Mouse (Mus musculus): ENCODE measurements around the gene Phactr3. TPM values are rescaled to one million over a fixed set of nuclear protein-coding genes. Genes with fewer than 3 reads are reported as not detected.

Gene Phactr3
- polyA plus RNA-seq, 1 experiment from 2014 or later, result 6.6 TPM

DNA sequence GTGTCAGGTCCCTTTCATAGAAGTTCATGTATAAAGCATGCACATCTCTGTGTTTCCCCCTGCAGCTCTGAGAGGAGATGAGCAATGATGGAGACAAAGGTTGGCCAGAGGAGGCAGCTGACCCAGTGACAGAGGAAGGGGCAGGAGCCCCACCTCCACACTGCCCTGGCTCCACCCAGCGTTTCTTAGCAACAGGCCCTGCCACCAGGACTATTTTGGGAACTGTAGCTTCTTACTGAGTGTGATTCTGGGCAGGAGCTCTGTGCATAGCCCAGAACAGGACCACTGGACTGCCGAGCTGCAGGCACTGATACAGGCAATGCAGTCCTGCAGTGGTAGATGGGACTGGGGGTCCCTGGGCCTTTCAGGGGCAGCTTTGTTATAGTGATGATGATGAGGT is 146.7 kb downstream of the Phactr3 start:
- ATAC-seq (replicated peaks; ENCODE audit: extremely low read depth, insufficient read depth, low FRiP score), result no peak; the same call in 1 of the 2 replicates
- H3K4me2 ChIP-seq (ENCODE audit: low read depth, low read length), result no peak overlapping the region

DNA sequence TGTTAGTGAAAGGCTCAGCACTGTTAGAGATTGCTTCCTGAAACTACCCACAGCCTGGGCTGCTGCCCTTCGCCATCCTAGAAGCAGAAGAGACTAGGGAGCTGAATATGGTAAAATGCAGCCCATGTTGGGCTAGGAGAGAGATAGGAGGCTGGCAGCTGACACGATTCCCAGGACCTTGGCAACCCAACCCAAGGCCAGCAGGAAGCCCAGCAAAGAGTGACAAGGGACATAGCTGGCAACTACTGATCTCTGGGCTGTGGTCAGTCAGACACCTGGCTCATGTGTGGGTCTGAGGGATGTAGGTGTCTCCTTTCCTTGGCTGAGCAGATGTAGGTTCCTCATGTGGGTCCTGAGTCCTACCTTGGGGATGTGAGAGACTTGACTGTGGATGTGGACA is 152.0 kb downstream of the Phactr3 start:
- Histone ChIP-seq H3K4me1 (ENCODE audit: control insufficient read depth, insufficient read depth, low read length) (peaks cover 4% of the 10 kb centered on the region), H3K4me2 (ENCODE audit: low read depth, low read length) (no peak overlapping the region), H3K36me3 (ENCODE audit: control insufficient read depth, insufficient read depth) (no peaks in the 10 kb centered on the region), H3K27me3 (ENCODE audit: control insufficient read depth, insufficient read depth, low read length) (no peaks in the 10 kb centered on the region), H3K4me3 (ENCODE audit: low read length) (no peak overlapping the region), H3K27ac (ENCODE audit: low read length) (no peak overlapping the region), H3K9me3 (replicated peaks; ENCODE audit: control insufficient read depth, low read length) (no peaks in the 10 kb centered on the region), H3K9ac (ENCODE audit: low read length) (no peak overlapping the region)
- 64% methylated on average over 2 of the region's 2 CpGs for WGBS
- no peak for ATAC-seq (replicated peaks; ENCODE audit: extremely low read depth, insufficient read depth, low FRiP score)

More for the DNA sequence above, 146.7 kb downstream of the Phactr3 start:
- no peak overlapping the region for H3K9ac ChIP-seq (ENCODE audit: low read length)
- H3K36me3 ChIP-seq (ENCODE audit: control insufficient read depth, insufficient read depth), result no peaks in the 10 kb centered on the region
- peaks cover 8% of the 10 kb centered on the region for H3K4me1 ChIP-seq (ENCODE audit: control insufficient read depth, insufficient read depth, low read length)
- no peaks in the 10 kb centered on the region for H3K9me3 ChIP-seq (replicated peaks; ENCODE audit: control insufficient read depth, low read length)
- no peak overlapping the region for H3K27ac ChIP-seq (ENCODE audit: low read length)
- WGBS, result 4% methylated on average over 2 of the region's 2 CpGs
- H3K27me3 ChIP-seq (ENCODE audit: control insufficient read depth, insufficient read depth, low read length), result no peaks in the 10 kb centered on the region
- no peak overlapping the region for H3K4me3 ChIP-seq (ENCODE audit: low read length)

DNA sequence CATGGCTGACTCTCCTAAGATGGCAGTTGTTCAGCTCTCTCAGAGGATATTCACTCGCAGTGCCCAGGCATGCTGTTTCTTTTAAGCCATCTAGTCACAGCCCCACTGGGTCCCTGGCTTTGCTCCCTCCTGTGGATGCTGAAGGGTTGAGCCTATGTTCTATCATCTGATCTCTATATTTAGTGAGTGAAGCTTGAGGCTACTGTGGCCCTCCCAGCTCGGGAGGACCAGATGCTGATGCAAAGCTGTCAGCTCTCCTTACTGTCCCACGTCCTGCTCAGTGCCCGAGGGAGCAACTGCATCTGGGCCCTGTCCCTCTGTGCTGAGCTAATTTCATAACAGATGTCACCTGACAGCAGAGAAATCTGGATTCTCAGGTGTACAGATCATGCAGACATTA is 153.6 kb downstream of the Phactr3 start:
- no peak overlapping the region for H3K9ac ChIP-seq (ENCODE audit: low read length)
- no peaks in the 10 kb centered on the region for H3K27me3 ChIP-seq (ENCODE audit: control insufficient read depth, insufficient read depth, low read length)
- no peaks in the 10 kb centered on the region for H3K36me3 ChIP-seq (ENCODE audit: control insufficient read depth, insufficient read depth)
- H3K4me1 ChIP-seq (ENCODE audit: control insufficient read depth, insufficient read depth, low read length), result no peaks in the 10 kb centered on the region
- H3K4me2 ChIP-seq (ENCODE audit: low read depth, low read length), result no peak overlapping the region
- ATAC-seq (replicated peaks; ENCODE audit: extremely low read depth, insufficient read depth, low FRiP score), result no peak
- 58% methylated on average over 4 of the region's 4 CpGs for whole genome bisulfite sequencing
- no peaks in the 10 kb centered on the region for H3K9me3 ChIP-seq (replicated peaks; ENCODE audit: control insufficient read depth, low read length)
- H3K4me3 ChIP-seq (ENCODE audit: low read length), result no peak overlapping the region
- no peak overlapping the region for H3K27ac ChIP-seq (ENCODE audit: low read length)

DNA sequence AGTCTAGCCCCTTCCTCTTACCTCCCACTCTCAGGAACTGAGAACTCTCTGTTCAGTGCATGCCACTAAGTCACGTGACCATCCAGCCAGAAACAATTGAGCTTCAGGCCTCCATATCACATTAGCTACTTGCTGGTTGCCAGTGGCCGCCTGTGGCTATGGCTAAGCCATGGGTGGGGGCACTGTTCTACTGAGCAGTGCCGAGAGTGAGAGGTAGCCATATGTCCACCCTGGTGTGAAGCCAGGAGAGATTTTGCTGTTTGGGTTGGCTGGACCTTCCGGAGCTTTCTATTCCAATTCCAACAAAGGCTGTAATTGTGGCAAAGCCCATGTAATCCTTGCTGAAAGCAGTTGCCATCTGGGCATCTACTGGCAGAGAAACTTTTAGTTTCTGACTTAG is 155.4 kb downstream of the Phactr3 start:
- 63% methylated on average over 4 of the region's 4 CpGs for WGBS
- Histone ChIP-seq H3K4me2 (ENCODE audit: low read depth, low read length) (no peak overlapping the region), H3K9me3 (replicated peaks; ENCODE audit: control insufficient read depth, low read length) (no peaks in the 10 kb centered on the region), H3K27me3 (ENCODE audit: control insufficient read depth, insufficient read depth, low read length) (no peaks in the 10 kb centered on the region), H3K27ac (ENCODE audit: low read length) (no peak overlapping the region), H3K4me1 (ENCODE audit: control insufficient read depth, insufficient read depth, low read length) (no peaks in the 10 kb centered on the region), H3K36me3 (ENCODE audit: control insufficient read depth, insufficient read depth) (no peaks in the 10 kb centered on the region), H3K4me3 (ENCODE audit: low read length) (no peak overlapping the region), H3K9ac (ENCODE audit: low read length) (no peak overlapping the region)
- ATAC-seq (replicated peaks; ENCODE audit: extremely low read depth, insufficient read depth, low FRiP score), result no peak

DNA sequence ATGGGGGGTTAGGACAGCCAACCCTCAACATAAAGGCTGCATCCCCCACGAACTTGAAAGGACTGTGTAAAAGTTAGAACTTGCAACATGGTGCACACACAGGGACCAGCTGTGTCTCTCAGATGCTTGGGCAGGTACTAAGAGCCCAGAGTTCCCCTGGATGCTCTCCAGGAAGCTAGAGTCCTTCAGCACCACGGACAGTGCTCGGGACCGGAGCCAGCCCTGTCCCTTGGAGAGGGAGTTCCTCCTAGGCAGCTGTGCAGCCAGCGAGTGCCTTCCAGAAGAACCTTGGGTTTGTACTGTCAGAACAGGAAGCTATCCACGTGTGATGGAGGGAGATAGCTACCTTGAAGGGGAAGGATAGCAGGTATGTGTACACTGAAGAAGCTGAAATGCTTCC is 158.4 kb downstream of the Phactr3 start:
- ATAC-seq (replicated peaks; ENCODE audit: extremely low read depth, insufficient read depth, low FRiP score), result peak; percentile 59; the same call in 1 of the 2 replicates

GRCm38 (mm10) chr2:178281183-178281582 is 162.4 kb downstream of the Phactr3 start:
- Histone ChIP-seq H3K4me1 (ENCODE audit: control insufficient read depth, insufficient read depth, low read length) (no peaks in the 10 kb centered on the region), H3K9me3 (replicated peaks; ENCODE audit: control insufficient read depth, low read length) (no peaks in the 10 kb centered on the region), H3K9ac (ENCODE audit: low read length) (no peak overlapping the region), H3K36me3 (ENCODE audit: control insufficient read depth, insufficient read depth) (no peaks in the 10 kb centered on the region), H3K4me3 (ENCODE audit: low read length) (no peak overlapping the region), H3K27me3 (ENCODE audit: control insufficient read depth, insufficient read depth, low read length) (no peaks in the 10 kb centered on the region), H3K4me2 (ENCODE audit: low read depth, low read length) (no peak overlapping the region), H3K27ac (ENCODE audit: low read length) (no peak overlapping the region)
- no peak for ATAC-seq (replicated peaks; ENCODE audit: extremely low read depth, insufficient read depth, low FRiP score)
- 41% methylated on average over 3 of the region's 3 CpGs for WGBS

More for the DNA sequence above, 158.4 kb downstream of the Phactr3 start:
- Histone ChIP-seq H3K9me3 (replicated peaks; ENCODE audit: control insufficient read depth, low read length) (no peaks in the 10 kb centered on the region), H3K4me3 (ENCODE audit: low read length) (no peak overlapping the region), H3K36me3 (ENCODE audit: control insufficient read depth, insufficient read depth) (no peaks in the 10 kb centered on the region), H3K4me1 (ENCODE audit: control insufficient read depth, insufficient read depth, low read length) (no peaks in the 10 kb centered on the region), H3K27ac (ENCODE audit: low read length) (no peak overlapping the region), H3K9ac (ENCODE audit: low read length) (no peak overlapping the region), H3K4me2 (ENCODE audit: low read depth, low read length) (no peak overlapping the region), H3K27me3 (ENCODE audit: control insufficient read depth, insufficient read depth, low read length) (no peaks in the 10 kb centered on the region)
- WGBS, result 4% methylated on average over 6 of the region's 6 CpGs

- Histone ChIP-seq H3K36me3 (ENCODE audit: control insufficient read depth, insufficient read depth) (no peaks in the 10 kb centered on the region), H3K9me3 (replicated peaks; ENCODE audit: control insufficient read depth, low read length) (no peaks in the 10 kb centered on the region), H3K4me2 (ENCODE audit: low read depth, low read length) (no peak overlapping the region), H3K27ac (ENCODE audit: low read length) (no peak overlapping the region), H3K4me3 (ENCODE audit: low read length) (no peak overlapping the region), H3K27me3 (ENCODE audit: control insufficient read depth, insufficient read depth, low read length) (no peaks in the 10 kb centered on the region), H3K9ac (ENCODE audit: low read length) (no peak overlapping the region), H3K4me1 (ENCODE audit: control insufficient read depth, insufficient read depth, low read length) (no peaks in the 10 kb centered on the region)
- ATAC-seq (replicated peaks; ENCODE audit: extremely low read depth, insufficient read depth, low FRiP score), result no peak
- WGBS, result 70% methylated on average over 5 of the region's 5 CpGs
Measured at GRCm38 (mm10) chr2:178287285-178287684, 168.5 kb downstream of the Phactr3 start.

GRCm38 (mm10) chr2:178288666-178289065 is 169.9 kb downstream of the Phactr3 start:
- H3K4me3 ChIP-seq (ENCODE audit: low read length), result no peak overlapping the region
- no peaks in the 10 kb centered on the region for H3K27me3 ChIP-seq (ENCODE audit: control insufficient read depth, insufficient read depth, low read length)
- no peaks in the 10 kb centered on the region for H3K36me3 ChIP-seq (ENCODE audit: control insufficient read depth, insufficient read depth)
- no peak overlapping the region for H3K27ac ChIP-seq (ENCODE audit: low read length)
- no peaks in the 10 kb centered on the region for H3K4me1 ChIP-seq (ENCODE audit: control insufficient read depth, insufficient read depth, low read length)
- H3K4me2 ChIP-seq (ENCODE audit: low read depth, low read length), result no peak overlapping the region
- WGBS, result 67% methylated on average over 3 of the region's 3 CpGs
- ATAC-seq (replicated peaks; ENCODE audit: extremely low read depth, insufficient read depth, low FRiP score), result no peak
- no peaks in the 10 kb centered on the region for H3K9me3 ChIP-seq (replicated peaks; ENCODE audit: control insufficient read depth, low read length)
- no peak overlapping the region for H3K9ac ChIP-seq (ENCODE audit: low read length)

- Histone ChIP-seq H3K27ac (ENCODE audit: low read length) (no peak overlapping the region), H3K4me1 (ENCODE audit: control insufficient read depth, insufficient read depth, low read length) (no peaks in the 10 kb centered on the region), H3K9me3 (replicated peaks; ENCODE audit: control insufficient read depth, low read length) (no peaks in the 10 kb centered on the region), H3K9ac (ENCODE audit: low read length) (no peak overlapping the region), H3K27me3 (ENCODE audit: control insufficient read depth, insufficient read depth, low read length) (no peaks in the 10 kb centered on the region), H3K4me2 (ENCODE audit: low read depth, low read length) (no peak overlapping the region), H3K4me3 (ENCODE audit: low read length) (no peak overlapping the region), H3K36me3 (ENCODE audit: control insufficient read depth, insufficient read depth) (no peaks in the 10 kb centered on the region)
- ATAC-seq (replicated peaks; ENCODE audit: extremely low read depth, insufficient read depth, low FRiP score), result no peak
- WGBS, result 66% methylated on average over 8 of the region's 8 CpGs
Measured at GRCm38 (mm10) chr2:178303453-178304187, 184.8 kb downstream of the Phactr3 start.

Measured in heart, embryonic 16.5 days (tissue).